Mouse (Mus musculus) Patski (cell line): ENCODE data around the gene Baiap3. TPM values are rescaled to one million over a fixed set of nuclear protein-coding genes. Genes with fewer than 3 reads are reported as not detected.
A peak's percentile ranks its signal among the peaks of the same experiment; 100 is the strongest.
"Not testable (repeated sequence)": the region's sequence is repeated elsewhere in the genome, so short reads cannot be mapped to it uniquely, and the experiment has no call there.

ENCODE experiments used
- ATAC-seq: fragments of 100-300 bp; one replicate; pipeline ENCODE4 v1.8.0; 2021
- CTCF ChIA-PET: fragments of 350-600 bp; sonication (Branson Sonifier 250); formaldehyde crosslinking; loops from one replicate; lab custom pipeline; 2022; ENCODE audit warnings: inconsistent platforms; lab: Charles Lee
- POLR2A ChIA-PET: fragments of 350-600 bp; sonication (Branson Sonifier 250); formaldehyde crosslinking; loops from one replicate; lab custom pipeline; 2022; ENCODE audit warnings: antibody characterized with exemption, inconsistent platforms; lab: Charles Lee
- DNase-seq: peaks from one replicate; pipeline ENCODE4 v3.0.0-alpha.2; 2011; ENCODE audit warnings: low read depth, low spot score
- H3K27me3 ChIP-seq: fragments of 371-371 bp; one replicate; pipeline ENCODE4 v1.5.1; 2021
- CTCF ChIP-seq: fragments of 100-300 bp; IDR thresholded peaks from one replicate; pipeline ENCODE4 v1.5.1; 2021
- in situ Hi-C: fragments of 300-500 bp; cut with MboI; formaldehyde crosslinking; loops from 3 replicates; pipeline ENCODE4 v1.11.1; 2018; ENCODE audit warnings: low pct_unique_long_range_greater_than_20kb, mixed read lengths
- polyA plus RNA-seq: library from polyadenylated mRNA; unstranded; gene quantifications from one replicate; pipeline ENCODE4 v1.2.3, GENCODE M21; 2021

Baiap3 gene
- polyA plus RNA-seq, 1 experiment from 2014 or later: 0.12 TPM

DNA sequence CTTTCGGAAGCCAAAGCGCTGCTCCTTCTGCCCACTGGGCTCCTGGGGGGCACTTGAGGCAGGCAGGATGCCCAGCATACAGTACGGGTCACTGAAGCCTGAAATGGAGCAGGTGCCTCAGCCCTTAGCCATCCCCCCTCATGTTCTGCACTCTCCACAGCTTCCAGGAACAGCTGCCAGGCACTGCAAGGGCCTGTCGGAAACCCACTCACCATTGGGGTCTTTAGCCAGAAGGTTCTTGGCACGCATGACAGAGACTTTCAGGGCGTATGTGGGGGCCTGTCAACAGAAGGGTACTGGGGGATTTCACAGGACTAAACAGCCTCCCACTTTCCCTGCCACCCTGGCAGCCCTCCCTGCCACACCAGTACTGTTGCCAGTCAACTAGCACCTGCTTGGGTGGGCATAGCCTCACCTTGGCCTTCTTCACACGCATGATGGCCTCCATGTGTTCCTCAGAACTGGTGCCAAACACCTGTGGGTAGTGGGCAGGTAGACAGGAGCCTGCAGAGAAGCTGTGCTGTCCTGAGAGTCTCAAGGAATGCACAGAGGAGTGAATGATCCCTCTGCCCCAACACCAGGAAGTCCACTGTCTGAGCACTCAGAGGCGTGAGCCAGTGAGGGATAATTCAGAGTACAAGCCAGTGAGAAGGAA lies 5.9 kb downstream of the Baiap3 start:
- no peak for DNase-seq
- no peaks in the 10 kb centered on the region for H3K27me3 ChIP-seq
- POLR2A ChIA-PET: interaction anchor here (1.9 kb wide), 1 partner anchor 23 kb away, joined by 4 read pairs; no protein-coding TSS in a partner anchor
- no peak for TF ChIP-seq CTCF
- CTCF ChIA-PET: no interaction called here
- in situ Hi-C loops: no loop called here
- ATAC-seq: no peak

DNA sequence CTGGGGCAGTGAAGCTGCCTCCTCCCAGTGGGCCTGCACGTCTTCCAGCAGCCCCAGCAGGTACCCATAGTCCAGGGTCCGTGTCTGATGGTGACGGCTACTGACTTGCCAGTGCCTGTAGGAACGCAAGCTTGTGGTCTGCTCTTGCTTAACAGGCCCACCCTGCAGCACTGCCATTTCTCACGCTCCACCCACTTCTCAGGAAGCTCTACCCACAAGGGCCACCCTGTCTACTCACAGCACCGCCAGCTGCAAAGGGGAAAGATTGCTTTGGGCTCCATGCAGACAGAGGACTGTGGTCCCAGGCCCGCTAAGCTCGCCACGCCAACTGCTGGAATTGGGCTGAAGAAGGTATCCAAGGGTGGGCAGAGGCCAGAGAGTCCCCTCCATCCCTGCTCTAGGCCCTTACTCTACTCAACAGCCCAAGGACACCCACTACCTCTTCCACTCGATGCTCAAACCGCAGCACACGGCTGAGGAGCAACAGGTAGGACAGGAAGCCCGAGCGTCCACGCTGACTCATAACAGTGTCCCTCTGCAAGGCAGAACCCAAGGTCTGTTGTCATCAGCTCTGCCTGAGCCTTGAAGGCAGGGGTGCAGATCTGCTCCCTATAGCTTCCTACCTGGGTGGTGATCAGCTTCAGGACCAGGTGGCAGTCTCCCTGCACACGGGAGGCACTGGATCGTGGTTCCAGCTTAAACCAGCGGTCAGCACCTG lies 8.0 kb downstream of the Baiap3 start:
- ChIA-PET POLR2A (interaction anchor here (0.6 to 2.7 kb wide), 4 partner anchors 11 to 66 kb away, joined by 3 to 11 read pairs (median 5); partner anchors contain the start of gene Ube2i), CTCF (interaction anchor here (0.9 to 1.3 kb wide), 2 partner anchors 8 to 24 kb away, joined by 3 to 5 read pairs; partner anchors contain the start of genes Gnptg and Tsr3)
- in situ Hi-C loops: no loop called here
- no peak for TF ChIP-seq CTCF
- DNase-seq (no peak), ATAC-seq (no peak)
- H3K27me3 ChIP-seq: no peaks in the 10 kb centered on the region

DNA sequence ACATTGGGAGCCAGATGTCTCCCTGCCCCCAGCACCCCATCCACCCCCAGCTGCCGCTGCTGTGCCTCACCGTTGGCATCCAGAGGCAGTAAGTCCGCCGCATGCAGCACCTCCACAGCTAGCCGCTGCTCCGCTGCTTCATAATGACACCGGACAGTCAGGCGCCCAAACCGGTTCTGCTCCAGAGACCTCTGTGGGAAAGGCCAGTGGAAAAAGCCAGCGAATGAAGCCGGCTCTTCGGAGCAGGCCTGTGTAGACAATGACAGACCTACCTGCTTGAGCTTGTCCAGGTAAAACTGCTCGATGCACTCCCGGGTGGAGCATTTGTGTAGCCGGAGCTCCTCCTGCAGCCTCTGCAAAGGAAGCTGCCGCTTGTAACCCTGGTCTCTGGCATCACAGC lies 11.9 kb downstream of the Baiap3 start:
- in situ Hi-C loops: no loop called here
- no peaks in the 10 kb centered on the region for H3K27me3 ChIP-seq
- ATAC-seq: no peak
- POLR2A ChIA-PET: interaction anchor here (1.2 kb wide), 1 partner anchor 10 kb away, joined by 3 read pairs; no protein-coding TSS in a partner anchor
- no peak for TF ChIP-seq CTCF
- DNase-seq: no peak
- CTCF ChIA-PET: no interaction called here

GRCm38 (mm10) chr17:25243131-25243780 lies 12.9 kb downstream of the Baiap3 start:
- no peak for ATAC-seq
- no peak for TF ChIP-seq CTCF
- POLR2A ChIA-PET: interaction anchor here (1.2 kb wide), 1 partner anchor 11 kb away, joined by 3 read pairs; no protein-coding TSS in a partner anchor
- in situ Hi-C loops: no loop called here
- H3K27me3 ChIP-seq: no peaks in the 10 kb centered on the region
- DNase-seq: no peak
- CTCF ChIA-PET: no interaction called here

DNA sequence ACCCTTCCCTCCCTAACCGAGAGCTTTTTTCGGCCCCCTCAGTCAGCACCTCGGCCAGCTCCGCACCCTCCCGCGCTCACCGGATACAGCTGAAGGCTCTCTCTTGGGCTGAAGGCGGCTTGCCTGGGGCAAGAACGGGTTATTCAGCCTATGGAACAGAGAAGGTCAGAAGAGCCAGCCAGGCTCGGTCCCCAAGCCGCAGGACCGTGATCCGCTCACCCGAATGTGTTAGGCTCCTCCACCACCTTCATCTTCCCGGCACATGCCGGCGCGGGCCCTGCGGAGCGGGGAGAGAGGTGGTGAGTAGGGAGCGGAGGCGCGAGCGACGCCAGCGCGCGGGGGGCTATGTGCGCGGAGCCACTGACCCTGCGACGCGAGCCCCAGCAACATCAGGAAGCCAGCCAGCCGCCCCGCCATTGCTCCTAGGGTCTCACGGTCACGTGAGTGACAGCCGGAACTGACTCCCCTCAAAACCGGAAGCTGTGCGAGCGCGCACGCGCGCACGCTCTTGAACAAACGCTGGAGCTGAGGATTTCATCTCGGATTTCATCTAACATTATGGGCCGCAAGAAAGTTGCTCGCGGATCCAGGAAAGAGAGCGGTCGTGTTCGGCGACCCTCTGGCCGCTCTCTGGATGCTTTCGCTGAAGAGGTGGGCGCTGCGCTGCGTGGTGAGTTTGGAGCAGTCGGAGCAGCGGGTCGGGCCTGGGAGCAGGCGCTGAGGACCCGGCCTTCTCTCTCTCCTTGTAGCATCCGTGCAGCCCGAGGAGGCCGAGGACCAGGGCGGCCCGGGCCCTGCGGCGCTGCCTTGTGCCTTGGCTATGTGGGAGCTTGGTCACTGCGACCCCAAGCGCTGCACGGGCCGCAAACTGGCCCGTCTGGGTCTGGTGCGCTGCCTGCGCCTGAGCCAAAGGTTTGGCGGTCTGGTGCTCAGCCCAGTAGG lies 16.2 kb downstream of the Baiap3 start, which contains the start of the genes Gnptg and Tsr3:
Gnptg (minus strand) TSS at position 430 of the 942 bp plus-strand sequence.
Tsr3 (plus strand) TSS at position 476 of the 942 bp plus-strand sequence.
- ATAC-seq (peak; percentile 46), DNase-seq (no peak)
- no peak for TF ChIP-seq CTCF
- in situ Hi-C loops: no loop called here
- H3K27me3 ChIP-seq: no peaks in the 10 kb centered on the region
- ChIA-PET CTCF (interaction anchor here (1.0 kb wide), 2 partner anchors 8 to 45 kb away, joined by 3 read pairs; no protein-coding TSS in a partner anchor), POLR2A (interaction anchor here (0.8 to 2.0 kb wide), 2 partner anchors 28 to 33 kb away, joined by 3 to 6 read pairs; no protein-coding TSS in a partner anchor)

GRCm38 (mm10) chr17:25235635-25236034 lies 20.5 kb downstream of the Baiap3 start:
- in situ Hi-C loops: no loop called here
- no peak for DNase-seq
- ChIA-PET CTCF (interaction anchor here (1.2 kb wide), 1 partner anchor 50 kb away, joined by 3 read pairs; no protein-coding TSS in a partner anchor), POLR2A (interaction anchor here (1.3 kb wide), 1 partner anchor 37 kb away, joined by 3 read pairs; no protein-coding TSS in a partner anchor)
- no peaks in the 10 kb centered on the region for H3K27me3 ChIP-seq
- TF ChIP-seq CTCF: no peak
- no peak for ATAC-seq

DNA sequence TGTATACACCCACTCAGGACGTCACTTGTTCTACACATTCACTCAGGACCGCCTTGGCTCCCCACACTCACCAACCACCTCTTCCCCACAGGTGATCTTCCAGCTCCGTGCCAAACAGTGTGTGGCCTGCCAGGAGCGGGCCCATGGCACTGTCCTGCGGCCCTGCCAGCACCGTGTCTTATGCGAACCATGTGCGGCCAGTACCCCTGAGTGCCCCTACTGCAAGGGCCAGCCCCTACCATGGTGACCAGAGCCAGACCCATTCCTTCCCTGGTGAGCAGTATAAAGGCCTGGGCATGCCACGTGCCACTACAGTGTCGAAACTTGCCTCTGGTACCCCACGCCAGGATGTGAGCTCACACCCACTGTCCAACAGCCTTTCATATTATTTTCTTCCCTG lies 24.5 kb downstream of the Baiap3 start:
- in situ Hi-C loops, H3K27me3 ChIP-seq, ATAC-seq, DNase-seq, CTCF ChIA-PET: not testable (repeated sequence)
- POLR2A ChIA-PET: interaction anchor here (0.9 kb wide), 1 partner anchor 15 kb away, joined by 3 read pairs; no protein-coding TSS in a partner anchor

- no peak for DNase-seq
- ChIA-PET POLR2A (no interaction called here), CTCF (no interaction called here)
- no peak for ATAC-seq
- in situ Hi-C loops: no loop called here
- no peak for TF ChIP-seq CTCF
- H3K27me3 ChIP-seq: no peaks in the 10 kb centered on the region
These were observed 25.5 kb downstream of the Baiap3 start for GRCm38 (mm10) chr17:25230700-25231099.

- in situ Hi-C loops: not testable (repeated sequence)
These were observed 26.0 kb downstream of the Baiap3 start for GRCm38 (mm10) chr17:25230014-25230655.

More at GRCm38 (mm10) chr17:25230014-25230655, 26.0 kb downstream of the Baiap3 start:
- H3K27me3 ChIP-seq, ATAC-seq, DNase-seq, POLR2A ChIA-PET, CTCF ChIA-PET: not testable (repeated sequence)
